Mouse (Mus musculus): ENCODE results near the gene Gabrg3.

DNA sequence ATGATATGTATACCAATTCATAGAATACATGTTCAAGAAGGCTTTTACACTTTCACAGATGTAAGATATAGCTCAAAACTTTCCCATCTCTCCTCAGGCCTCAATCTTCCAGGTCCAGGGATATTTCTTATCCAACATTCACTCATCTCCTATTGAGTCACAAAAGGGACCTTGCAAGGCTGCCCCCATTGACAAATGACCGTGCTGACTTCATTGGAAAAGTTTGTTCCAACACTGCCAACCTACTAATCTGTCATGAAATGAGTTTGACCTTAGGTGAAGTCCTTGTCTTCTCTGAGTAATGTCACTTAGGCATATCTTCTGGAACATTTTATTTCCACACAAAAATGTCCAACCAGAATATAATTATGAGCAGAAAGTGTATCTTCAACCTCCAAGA lies 64.9 kb downstream of the Gabrg3 start:
- TF ChIP-seq CTCF (IDR thresholded peaks at IDR 0.05; ENCODE audit: low read depth): no peak
- TF ChIP-seq EP300 (IDR thresholded peaks at IDR 0.05; ENCODE audit: low read depth): no peak
